Mouse (Mus musculus): Measurements from ENCODE around the gene Bbs9. TPM values are rescaled to one million over a fixed set of nuclear protein-coding genes. Genes with fewer than 3 reads are reported as not detected.

Bbs9 gene
- total and polyA plus RNA-seq, 3 experiments, result 6.9 to 9.1 (median 7.8) TPM

DNA sequence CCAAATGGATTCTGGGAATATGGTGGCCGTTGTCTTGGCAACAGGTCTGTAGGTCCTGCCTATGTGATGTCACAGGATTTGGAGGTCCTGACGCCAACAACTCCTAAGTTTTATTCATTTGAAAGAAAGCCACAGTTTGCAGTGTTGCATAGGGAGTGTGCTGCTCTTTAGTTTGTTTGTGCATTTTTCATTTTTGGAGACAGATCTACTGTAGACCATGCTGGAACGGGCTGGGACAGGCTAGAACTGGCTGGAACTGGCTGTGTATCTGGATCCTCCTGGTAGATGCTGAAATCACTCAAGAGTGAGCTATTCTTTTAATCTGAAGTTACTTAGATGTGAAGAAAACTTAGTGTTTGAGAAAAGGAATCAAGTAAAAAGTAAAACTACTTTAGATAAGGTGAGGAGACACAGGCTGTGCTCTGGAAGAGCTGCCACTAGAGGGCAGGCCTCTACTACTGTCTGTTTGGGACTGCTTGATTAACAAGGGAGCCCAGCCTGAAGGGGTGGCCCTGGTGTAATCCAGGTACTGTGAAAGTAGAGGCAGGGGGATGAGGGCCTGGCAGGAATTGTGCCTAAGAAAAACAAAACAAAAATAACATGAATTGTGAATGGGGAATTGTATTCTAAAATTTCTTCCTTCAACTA, 43.0 kb downstream of the Bbs9 start:
- dilution Hi-C loops (cut with MboI; ENCODE audit: extremely low pct_ligation_motif_present, extremely low pct_unique_long_range_greater_than_20kb, low sequenced_read_pairs) (no loop called here), in situ Hi-C loops (cut with MboI; ENCODE audit: low pct_ligation_motif_present, low pct_unique_long_range_greater_than_20kb, low sequenced_read_pairs) (no loop called here)
- Histone ChIP-seq H3K4me3 (replicated peaks in 1 of 3; ENCODE audit: low read depth in 2 of 3, low read length in 2 of 3, poor library complexity in 1 of 3) (no peak overlapping the region), H3K27me3 (replicated peaks) (no peaks in the 10 kb centered on the region), H3K27ac (ENCODE audit: insufficient read depth, low read depth) (no peak overlapping the region), H3K4me2 (ENCODE audit: insufficient read depth, low read depth, poor library complexity, severe bottlenecking) (no peak overlapping the region), H3K9me3 (replicated peaks; ENCODE audit: low read length) (peaks cover 6% of the 10 kb centered on the region), H3K9ac (ENCODE audit: insufficient read depth, low read depth) (no peak overlapping the region), H3K36me3 (replicated peaks in 1 of 2; ENCODE audit: control insufficient read depth in 1 of 2, insufficient read depth in 1 of 2, low read length in 1 of 2) (peaks cover 4 to 12% of the 10 kb centered on the region in 2 experiments), H3K79me2 (replicated peaks; ENCODE audit: control insufficient read depth, extremely low read depth, insufficient read depth, poor library complexity, severe bottlenecking) (no peaks in the 10 kb centered on the region), H3K4me1 (ENCODE audit: control insufficient read depth in 1 of 2, insufficient read depth in 2 of 2) (no peaks in the 10 kb centered on the region)
- TF ChIP-seq PAX5 (IDR thresholded peaks at IDR 0.05; ENCODE audit: low read length) (no peak), ELF1 (IDR thresholded peaks at IDR 0.05; ENCODE audit: low read depth, low read length) (no peak), CTCF (conservative IDR thresholded peaks at IDR 0.05 in 1 of 2, IDR thresholded peaks at IDR 0.05 in 1 of 2; ENCODE audit: low read depth in 2 of 2, low read length in 2 of 2) (peak; percentile 69 to 79), MAFK (IDR thresholded peaks at IDR 0.05; ENCODE audit: insufficient replicate concordance, low read length) (no peak), USF2 (conservative IDR thresholded peaks at IDR 0.05; ENCODE audit: low read depth, low read length) (no peak), SMC3 (IDR thresholded peaks at IDR 0.05; ENCODE audit: low read depth, low read length) (peak; percentile 51), E2F4 (IDR thresholded peaks at IDR 0.05; ENCODE audit: insufficient replicate concordance, low read depth, low read length) (no peak), RAD21 (IDR thresholded peaks at IDR 0.05; ENCODE audit: low read depth, low read length) (peak; percentile 70)
- peak; percentile 62 for DNase-seq (ENCODE audit: extremely low read depth)

DNA sequence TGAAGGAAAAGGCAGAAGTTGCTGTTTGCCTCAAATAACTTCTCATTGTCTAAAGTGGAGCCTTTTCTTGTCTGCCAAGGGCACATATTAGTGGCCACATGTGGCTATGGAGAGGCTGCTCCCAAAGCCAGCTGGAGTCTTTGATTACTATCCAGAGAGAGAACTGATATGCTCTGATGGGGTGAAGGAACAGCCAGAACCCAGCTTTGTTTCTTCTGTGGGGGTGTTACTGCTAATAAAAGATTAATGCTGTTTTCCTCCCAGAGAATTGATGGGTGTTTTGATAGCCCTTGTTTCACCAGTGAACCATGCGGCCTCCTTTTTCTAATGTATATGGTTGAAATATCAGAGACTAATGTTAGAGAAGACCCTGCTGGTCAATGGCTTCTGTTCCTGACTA, 47.9 kb downstream of the Bbs9 start:
- Histone ChIP-seq H3K9me3 (replicated peaks; ENCODE audit: low read length) (peaks cover 6% of the 10 kb centered on the region), H3K27ac (ENCODE audit: insufficient read depth, low read depth) (no peak overlapping the region), H3K79me2 (replicated peaks; ENCODE audit: control insufficient read depth, extremely low read depth, insufficient read depth, poor library complexity, severe bottlenecking) (no peaks in the 10 kb centered on the region), H3K36me3 (replicated peaks in 1 of 2; ENCODE audit: control insufficient read depth in 1 of 2, insufficient read depth in 1 of 2, low read length in 1 of 2) (peaks cover 4 to 6% of the 10 kb centered on the region in 2 experiments), H3K4me1 (ENCODE audit: control insufficient read depth in 1 of 2, insufficient read depth in 2 of 2) (no peaks in the 10 kb centered on the region), H3K4me3 (replicated peaks in 1 of 3; ENCODE audit: low read depth in 2 of 3, low read length in 2 of 3, poor library complexity in 1 of 3) (no peak overlapping the region), H3K9ac (ENCODE audit: insufficient read depth, low read depth) (no peak overlapping the region), H3K27me3 (replicated peaks) (no peaks in the 10 kb centered on the region), H3K4me2 (ENCODE audit: insufficient read depth, low read depth, poor library complexity, severe bottlenecking) (no peak overlapping the region)
- TF ChIP-seq TBP (conservative IDR thresholded peaks at IDR 0.05; ENCODE audit: low read depth, low read length) (no peak), IRF4 (IDR thresholded peaks at IDR 0.05; ENCODE audit: low read depth, low read length) (no peak), MAX (IDR thresholded peaks at IDR 0.05; ENCODE audit: low read length) (no peak), UBTF (IDR thresholded peaks at IDR 0.05; ENCODE audit: low read depth, low read length) (no peak), ETS1 (conservative IDR thresholded peaks at IDR 0.05; ENCODE audit: low read depth, low read length) (no peak), ZC3H11A (IDR thresholded peaks at IDR 0.05; ENCODE audit: low read depth, low read length) (no peak), TCF12 (IDR thresholded peaks at IDR 0.05; ENCODE audit: low read depth, low read length) (no peak), HCFC1 (IDR thresholded peaks at IDR 0.05; ENCODE audit: low read depth, low read length) (no peak), USF1 (IDR thresholded peaks at IDR 0.05; ENCODE audit: low read depth, low read length) (no peak), ELF1 (IDR thresholded peaks at IDR 0.05; ENCODE audit: low read depth, low read length) (no peak), MAFK (IDR thresholded peaks at IDR 0.05; ENCODE audit: insufficient replicate concordance, low read length) (no peak), JUND (conservative IDR thresholded peaks at IDR 0.05; ENCODE audit: low read depth, low read length) (no peak), MXI1 (IDR thresholded peaks at IDR 0.05; ENCODE audit: low read depth, low read length) (no peak), RCOR1 (conservative IDR thresholded peaks at IDR 0.05; ENCODE audit: low read depth, low read length) (no peak), E2F4 (IDR thresholded peaks at IDR 0.05; ENCODE audit: insufficient replicate concordance, low read depth, low read length) (no peak), MEF2A (IDR thresholded peaks at IDR 0.05; ENCODE audit: borderline replicate concordance, low read depth, low read length) (no peak), USF2 (conservative IDR thresholded peaks at IDR 0.05; ENCODE audit: low read depth, low read length) (no peak), POLR2A (IDR thresholded peaks at IDR 0.05; ENCODE audit: low read depth, low read length) (no peak), EP300 (IDR thresholded peaks at IDR 0.05; ENCODE audit: low read length) (no peak), PAX5 (IDR thresholded peaks at IDR 0.05; ENCODE audit: low read length) (no peak)
- no peak for DNase-seq (ENCODE audit: extremely low read depth)
- in situ Hi-C loops (cut with MboI; ENCODE audit: low pct_ligation_motif_present, low pct_unique_long_range_greater_than_20kb, low sequenced_read_pairs) (no loop called here), dilution Hi-C loops (cut with MboI; ENCODE audit: extremely low pct_ligation_motif_present, extremely low pct_unique_long_range_greater_than_20kb, low sequenced_read_pairs) (no loop called here)
